Mouse (Mus musculus) gastrocnemius, postnatal 14 days (tissue): ENCODE results near the gene 4930455H04Rik. TPM values are rescaled to one million over a fixed set of nuclear protein-coding genes. Genes with fewer than 3 reads are reported as not detected.
A peak's percentile ranks its signal among the peaks of the same experiment; 100 is the strongest.

Source experiments
- DNase-seq: peaks from one replicate; pipeline ENCODE4 v3.0.0; 2021; ENCODE audit warnings: mixed read lengths
- intact Hi-C: fragments of 180-260 bp; cut with DNase I; formaldehyde crosslinking; loops from one replicate; pipeline ENCODE4 v1.15.1; 2025; ENCODE audit warnings: low total_unique reads
- long read RNA-seq, 2 experiments: library from polyadenylated mRNA; stranded (forward); transcript quantifications; one replicate each; pipeline ENCODE4 v2.0.0; 2021
- total RNA-seq, 2 experiments: library from RNA; stranded (reverse); gene quantifications; 2 replicates each; pipeline ENCODE4 v1.2.3; 2021

4930455H04Rik gene
- total RNA-seq: under 1 TPM in 1 of 2 experiments, not detected in 1; 0.18 TPM
- long read RNA-seq, experiment 1: 0 reads
- long read RNA-seq, experiment 2: 0 reads

- intact Hi-C loops: no loop called here
- DNase-seq: no peak
These were observed at the start of gene 4930455H04Rik for GRCm38 (mm10) chr3:116967967-116968366. 4930455H04Rik (plus strand) TSS chr3:116968267.

- intact Hi-C loops: no loop called here
- DNase-seq: no peak
These were observed 46.5 kb upstream of the 4930455H04Rik start for GRCm38 (mm10) chr3:116921535-116921934.

- no peak for DNase-seq
- intact Hi-C loops: no loop called here
These were observed 45.0 kb upstream of the 4930455H04Rik start for GRCm38 (mm10) chr3:116923042-116923441.

GRCm38 (mm10) chr3:116928994-116929393 is 39.1 kb upstream of the 4930455H04Rik start:
- peak; percentile 52 for DNase-seq
- intact Hi-C loops: no loop called here

DNA sequence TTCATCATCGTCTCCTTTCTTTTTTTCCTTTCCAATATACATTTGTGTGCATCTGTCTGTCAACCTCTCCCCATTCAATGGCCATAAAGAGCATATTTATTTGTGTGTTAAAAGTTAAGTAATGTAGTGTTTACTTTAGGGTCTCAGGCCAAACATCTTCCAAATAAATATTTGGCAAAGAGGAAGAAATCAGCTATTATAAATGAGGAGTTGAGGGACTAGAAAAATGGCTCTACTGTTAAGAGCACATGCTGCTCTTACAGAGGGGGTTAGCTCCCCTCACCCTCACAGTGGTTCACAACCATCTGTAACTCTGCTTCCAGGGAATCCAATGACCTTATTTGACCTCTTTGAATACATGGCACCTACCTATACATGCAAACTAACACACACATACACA is 34.9 kb upstream of the 4930455H04Rik start:
- intact Hi-C loops: no loop called here

GRCm38 (mm10) chr3:116936934-116937691 is 31.0 kb upstream of the 4930455H04Rik start:
- intact Hi-C loops: no loop called here
- DNase-seq: no peak

More for the DNA sequence above, 34.9 kb upstream of the 4930455H04Rik start:
- DNase-seq: no peak

- no peak for DNase-seq
- intact Hi-C loops: no loop called here
These were observed 27.1 kb upstream of the 4930455H04Rik start for GRCm38 (mm10) chr3:116940804-116941558.

- intact Hi-C loops: no loop called here
- DNase-seq: no peak
These were observed 26.4 kb upstream of the 4930455H04Rik start for GRCm38 (mm10) chr3:116941559-116942117.

GRCm38 (mm10) chr3:116942751-116943150 is 25.3 kb upstream of the 4930455H04Rik start:
- no peak for DNase-seq
- intact Hi-C loops: no loop called here

DNA sequence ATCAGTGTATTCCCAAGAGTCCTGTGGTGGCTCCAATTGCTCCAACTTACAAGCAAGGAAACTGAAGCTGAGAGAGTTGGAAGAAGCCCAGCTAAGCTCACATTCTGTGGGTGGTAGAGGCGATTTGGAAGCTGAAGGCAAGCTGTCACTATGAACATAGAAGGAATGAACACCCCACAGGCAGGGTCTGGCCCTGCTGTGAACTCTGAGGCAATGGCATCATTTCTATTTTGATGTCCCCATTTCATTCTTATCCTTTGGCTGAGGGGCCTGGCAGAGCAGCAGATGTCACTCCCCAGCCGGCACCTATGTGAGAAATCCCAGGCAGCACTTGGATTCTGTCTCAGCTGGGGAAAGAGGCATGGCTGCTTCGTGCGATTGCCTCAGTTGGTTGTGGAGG is 24.6 kb upstream of the 4930455H04Rik start:
- intact Hi-C loops: no loop called here
- no peak for DNase-seq

DNA sequence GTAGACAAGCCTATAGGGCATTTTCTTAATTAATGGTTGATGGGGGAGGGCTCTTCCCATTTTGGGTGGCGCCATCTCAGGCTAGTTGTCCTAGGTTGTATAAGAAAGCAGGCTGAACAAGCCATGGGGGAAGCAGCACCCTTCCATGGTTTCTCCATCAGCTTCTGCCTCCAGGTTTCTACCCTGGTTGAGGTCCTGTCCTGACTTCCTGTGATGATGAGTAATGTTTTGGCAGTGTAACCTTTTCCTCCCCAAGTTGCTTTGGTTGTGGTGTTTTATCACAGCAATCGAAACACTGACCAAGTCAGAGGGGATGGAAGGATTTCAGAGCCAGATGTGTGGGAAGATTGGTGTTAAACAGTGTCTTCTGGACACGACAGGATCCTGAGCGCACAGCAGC is 21.6 kb upstream of the 4930455H04Rik start:
- no peak for DNase-seq
- intact Hi-C loops: no loop called here

GRCm38 (mm10) chr3:116950665-116951115 is 17.4 kb upstream of the 4930455H04Rik start:
- intact Hi-C loops: no loop called here
- no peak for DNase-seq

DNA sequence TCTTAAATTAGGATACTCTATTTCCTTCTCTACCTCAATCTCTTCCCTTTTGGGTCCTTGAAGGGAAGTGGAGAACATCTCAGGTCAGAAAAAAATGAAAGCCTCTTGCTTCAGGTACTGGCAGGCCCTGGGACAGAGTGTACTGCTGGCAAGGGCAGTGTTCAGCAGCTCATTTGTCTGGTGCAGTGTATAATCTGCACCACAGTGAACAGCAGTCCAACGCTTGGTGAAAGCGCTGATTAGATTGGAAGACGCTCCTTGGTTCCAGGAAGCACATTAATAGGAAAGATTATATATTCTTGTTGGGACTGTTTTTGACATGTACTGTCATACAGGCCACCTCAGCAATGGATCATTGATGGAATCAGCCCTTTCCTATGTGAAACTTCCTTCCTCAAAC is 16.6 kb upstream of the 4930455H04Rik start:
- intact Hi-C loops: no loop called here
- no peak for DNase-seq

DNA sequence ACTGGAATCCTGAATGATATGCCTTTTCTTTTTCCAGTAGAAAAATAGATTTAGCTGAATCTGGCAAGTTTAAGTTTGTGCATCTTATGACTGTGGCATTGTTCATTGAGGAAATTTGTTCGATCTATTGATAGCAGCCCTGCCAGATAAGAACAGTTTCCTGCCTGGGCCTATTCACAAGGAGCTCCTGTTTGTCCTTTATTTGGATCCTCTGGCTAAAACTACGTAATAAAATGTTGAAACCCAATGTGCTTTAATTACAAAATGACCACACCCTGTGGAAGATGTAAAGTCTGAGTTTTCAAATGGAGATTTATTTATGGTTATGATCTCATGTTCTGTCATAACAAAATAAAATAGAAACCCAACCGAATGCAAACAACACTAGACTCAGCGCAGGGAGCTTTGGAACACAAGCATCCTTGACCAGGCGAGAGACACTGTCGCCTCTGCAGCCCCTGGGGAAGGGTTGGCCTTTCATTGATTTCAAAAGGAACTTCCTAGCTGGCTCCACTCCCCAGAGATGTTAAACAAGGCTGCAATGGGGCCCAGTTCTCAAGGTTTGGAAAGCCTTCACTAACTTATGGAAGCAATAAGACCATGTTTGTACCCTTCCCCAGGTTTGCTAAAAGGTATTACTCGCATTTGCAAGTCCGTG is 15.7 kb upstream of the 4930455H04Rik start:
- intact Hi-C loops: no loop called here
- no peak for DNase-seq

- DNase-seq: no peak
- intact Hi-C loops: no loop called here
These were observed 14.7 kb upstream of the 4930455H04Rik start for GRCm38 (mm10) chr3:116953366-116953765.

DNA sequence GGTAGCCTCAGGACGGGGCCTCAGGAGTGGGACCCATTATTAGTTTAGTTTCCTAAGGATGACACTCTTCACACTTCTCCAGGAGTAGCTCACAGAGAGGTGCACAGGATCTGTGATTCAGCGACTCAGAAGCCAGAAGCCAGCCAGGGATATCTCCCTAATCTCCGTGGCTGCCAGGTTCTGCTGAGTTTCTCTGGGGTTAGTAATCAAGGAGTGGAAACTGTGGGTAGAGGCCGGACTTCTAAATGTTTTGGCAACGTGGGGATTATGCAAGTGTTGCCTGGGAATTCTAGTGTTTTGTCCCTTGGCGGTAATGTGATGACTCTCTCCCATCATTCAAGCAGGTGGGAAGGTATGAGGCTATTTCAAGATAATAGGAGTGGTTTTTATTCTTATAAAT is 13.0 kb upstream of the 4930455H04Rik start:
- intact Hi-C loops: no loop called here
- no peak for DNase-seq

DNA sequence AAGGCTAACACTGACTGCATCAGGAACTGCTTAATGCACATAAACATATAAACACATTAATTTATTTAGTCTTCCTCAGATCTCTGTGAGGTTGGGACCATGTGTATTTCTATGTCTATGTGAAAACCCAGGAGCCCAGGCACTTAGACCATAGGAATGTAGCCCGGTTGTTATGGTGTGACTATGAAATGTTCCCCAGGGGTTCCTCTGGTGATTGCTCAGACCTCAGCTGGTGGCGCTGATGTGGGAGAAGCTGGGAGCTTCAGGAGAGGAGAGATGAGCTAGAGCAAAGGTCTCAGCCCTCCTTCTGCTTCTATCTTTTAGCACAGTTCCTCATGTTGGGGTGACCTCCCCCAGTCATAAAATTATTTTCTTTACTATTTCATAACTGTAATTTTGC is 7.7 kb upstream of the 4930455H04Rik start:
- no peak for DNase-seq
- intact Hi-C loops: no loop called here

GRCm38 (mm10) chr3:116961354-116962142 is 6.5 kb upstream of the 4930455H04Rik start:
- intact Hi-C loops: no loop called here

GRCm38 (mm10) chr3:116963213-116963612 is 4.9 kb upstream of the 4930455H04Rik start:
- no peak for DNase-seq
- intact Hi-C loops: no loop called here

More at GRCm38 (mm10) chr3:116961354-116962142, 6.5 kb upstream of the 4930455H04Rik start:
- no peak for DNase-seq
